Mouse (Mus musculus) C3H10T1/2 (cell line): ENCODE data around the gene Cd9. TPM values are rescaled to one million over a fixed set of nuclear protein-coding genes. Genes with fewer than 3 reads are reported as not detected.

Experiments used
- polyA plus RNA-seq, 2 experiments: library from polyadenylated mRNA; unstranded; fragments of >200 nt; fragmentation: generic; extraction: Trizol; gene quantifications; one replicate each; pipeline ENCODE4 v1.2.1; 2012; ENCODE audit warnings: missing spikeins in 2 of 2

Gene Cd9
- polyA plus RNA-seq, result 100 to 1,000 TPM in 1 of 2 experiments, 10 to 100 TPM in 1; 43.5 to 115 TPM

DNA sequence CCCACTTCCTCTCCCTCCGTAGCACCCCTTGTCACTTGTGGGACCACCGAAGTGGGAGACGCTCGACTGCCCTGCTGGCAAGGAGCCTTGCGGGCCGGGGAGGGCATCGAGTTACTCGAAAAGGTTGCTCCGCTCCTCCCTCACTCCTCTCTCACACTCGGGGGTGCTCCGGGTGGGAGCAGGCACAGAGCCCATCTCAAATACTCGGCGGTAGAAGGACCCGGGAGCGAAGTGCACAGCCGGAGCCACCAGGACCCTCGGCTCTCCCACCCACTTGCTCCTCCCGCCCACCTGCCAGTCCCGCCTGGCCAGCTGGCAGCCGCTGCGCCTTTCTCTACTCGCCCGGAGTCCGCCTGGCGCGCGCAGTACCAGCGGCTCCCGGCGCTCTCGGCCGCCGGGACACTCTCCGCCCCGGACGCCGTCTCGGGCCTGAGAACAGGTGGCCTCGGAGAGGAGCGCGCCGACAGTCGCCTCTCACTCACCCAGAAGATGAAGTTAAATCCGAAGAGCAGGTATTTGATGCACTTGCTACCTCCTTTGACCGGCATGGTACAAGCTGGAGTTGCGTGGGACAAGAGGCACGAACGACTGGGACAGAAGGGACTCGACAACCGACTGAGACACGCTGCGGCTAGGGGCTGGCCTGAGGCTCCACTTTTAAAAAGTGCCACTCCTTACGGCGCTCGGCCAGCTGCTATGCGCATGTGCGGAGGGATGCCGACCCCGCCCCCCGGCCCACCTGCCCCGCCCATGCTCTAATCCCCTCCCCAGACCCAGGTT is at the start of gene Cd9:
TSS of gene Cd9 (minus strand) at position 700 of the 780 bp plus-strand sequence.

Other genes starting within 250 kb of the Cd9 start
- under 1 TPM in 1 of 2 experiments, not detected in 1; 0.02 TPM for gene Tuba3a, start 208.7 kb downstream of the Cd9 start, polyA plus RNA-seq
- gene Ltbr, start 180.9 kb downstream of the Cd9 start, polyA plus RNA-seq, result 100 to 1,000 TPM in 1 of 2 experiments, 10 to 100 TPM in 1; 70.3 to 101 TPM
- gene Scnn1a, start 174.1 kb downstream of the Cd9 start, polyA plus RNA-seq, result 1 to 10 TPM in 1 of 2 experiments, under 1 TPM in 1; 0.25 to 1.7 TPM
- gene Tnfrsf1a, start 145.4 kb downstream of the Cd9 start, polyA plus RNA-seq, result 100 to 1,000 TPM in 1 of 2 experiments, 10 to 100 TPM in 1; 44.2 to 112 TPM
- gene Plekhg6, start 114.0 kb downstream of the Cd9 start, polyA plus RNA-seq, result under 1 TPM; 0.12 to 0.84 TPM
- under 1 TPM; 0.02 to 0.08 TPM for gene Vwf, start 52.0 kb upstream of the Cd9 start, polyA plus RNA-seq
- not detected for gene Ano2, start 195.6 kb upstream of the Cd9 start, polyA plus RNA-seq